Mouse (Mus musculus) embryonic facial prominence, embryonic 13.5 days (tissue): ENCODE results near the gene Sntb2. TPM values are rescaled to one million over a fixed set of nuclear protein-coding genes. Genes with fewer than 3 reads are reported as not detected.

Experiments used
- ATAC-seq: fragments of 200-750 bp; cut with Nextera tagmentation; 2 replicates; pipeline ENCODE4 v1.8.0; 2017; ENCODE audit warnings: low read depth; ENCODE audit not compliant: insufficient number of reproducible peaks, insufficient read depth, low FRiP score, low TSS enrichment
- H3K27ac ChIP-seq: fragments of 300-500 bp; sonication (generic); 2 replicates; pipeline ENCODE4 v1.5.1; 2015; ENCODE audit warnings: moderate library complexity, mild to moderate bottlenecking, inconsistent platforms
- H3K27me3 ChIP-seq: fragments of 300-500 bp; sonication (generic); 2 replicates; pipeline ENCODE4 v1.6.1; 2015; ENCODE audit warnings: mild to moderate bottlenecking, inconsistent platforms
- H3K36me3 ChIP-seq: fragments of 300-500 bp; sonication (generic); 2 replicates; pipeline ENCODE4 v1.6.1; 2015; ENCODE audit warnings: mild to moderate bottlenecking, inconsistent platforms
- H3K4me1 ChIP-seq: fragments of 300-500 bp; sonication (generic); 2 replicates; pipeline ENCODE4 v1.6.1; 2015; ENCODE audit warnings: inconsistent platforms
- H3K4me2 ChIP-seq: fragments of 300-500 bp; sonication (generic); 2 replicates; pipeline ENCODE4 v1.6.1; 2015; ENCODE audit warnings: moderate library complexity, mild to moderate bottlenecking, inconsistent platforms
- H3K4me3 ChIP-seq: fragments of 300-500 bp; sonication (generic); 2 replicates; pipeline ENCODE4 v1.5.1; 2015; ENCODE audit warnings: mild to moderate bottlenecking, inconsistent platforms
- H3K9ac ChIP-seq: fragments of 300-500 bp; sonication (generic); 2 replicates; pipeline ENCODE4 v1.6.1; 2015; ENCODE audit warnings: mild to moderate bottlenecking, inconsistent platforms
- H3K9me3 ChIP-seq: fragments of 300-500 bp; sonication (generic); 2 replicates; pipeline ENCODE4 v1.6.1; 2016; ENCODE audit warnings: inconsistent platforms
- WGBS: fragments of 180-500 bp; shearing (Covaris S2); methylation state at CpG from one replicate; pipeline ENCODE4 v1.1.7; 2015; ENCODE audit warnings: mixed read lengths; 5-methylcytosine and 5-hydroxymethylcytosine counted together
- polyA plus RNA-seq: library from polyadenylated mRNA; unstranded; fragments of >200 nt; fragmentation: Nextera tagmentation; extraction: Ambion mirVana; gene quantifications from 2 replicates; pipeline ENCODE4 v1.2.1, GENCODE M21; 2015

Sntb2 gene
- polyA plus RNA-seq, 1 experiment from 2014 or later = 20.1 TPM

DNA sequence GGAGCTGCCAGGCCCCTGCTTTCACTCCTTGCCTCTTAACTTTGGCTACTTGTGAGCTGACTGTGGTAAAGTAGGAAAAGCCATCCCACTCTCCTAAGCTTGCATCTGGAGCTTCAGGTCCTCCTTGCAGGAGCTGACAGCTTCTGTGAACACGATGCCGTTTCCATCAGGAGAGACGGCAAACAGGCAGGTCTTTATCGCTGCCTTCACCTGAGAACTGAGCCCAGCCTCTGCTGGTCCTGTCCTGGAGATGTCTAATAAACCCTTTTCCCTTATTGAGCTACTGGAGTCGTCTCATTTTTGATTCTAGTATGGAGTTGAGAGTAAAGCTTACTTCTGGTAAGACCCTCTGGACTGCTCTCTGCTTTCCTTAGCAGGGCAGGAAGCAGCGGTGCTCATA lies 109.9 kb downstream of the Sntb2 start:
- Histone ChIP-seq H3K9ac (0 out of 2 replicates have a peak overlapping the region, but pooled peaks have one; percentile 21), H3K27me3 (no peaks in the 10 kb centered on the region), H3K4me3 (no peak overlapping the region), H3K36me3 (peaks cover 82% of the 10 kb centered on the region), H3K4me1 (peaks cover 17% of the 10 kb centered on the region), H3K4me2 (no peak overlapping the region), H3K9me3 (no peaks in the 10 kb centered on the region), H3K27ac (no peak overlapping the region)
- 90% methylated on average over 6 of the region's 6 CpGs for WGBS
- no peak for ATAC-seq

DNA sequence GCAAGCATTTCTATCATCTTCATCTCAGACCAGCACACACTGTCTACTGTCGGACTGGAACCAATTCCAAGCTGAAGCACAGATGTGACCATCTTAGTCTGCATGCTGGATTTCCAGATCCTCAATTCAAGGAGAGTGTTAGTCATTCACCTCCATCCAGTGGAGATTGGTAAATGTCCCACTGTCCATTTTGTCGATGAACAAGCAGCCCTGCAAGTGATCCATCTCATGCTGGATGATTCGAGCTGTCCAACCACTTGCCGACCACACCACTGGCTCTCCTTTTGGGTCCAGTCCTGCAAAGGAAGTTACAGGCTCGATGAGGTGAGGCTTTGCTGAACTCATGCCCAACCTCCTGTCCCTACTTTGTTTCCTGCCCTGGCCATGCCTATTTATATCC lies 111.4 kb downstream of the Sntb2 start:
- no peak for ATAC-seq
- no peaks in the 10 kb centered on the region for H3K27me3 ChIP-seq
- H3K4me2 ChIP-seq = peak overlapping the region; percentile 88
- peak overlapping the region; percentile 93; the same call in 1 of the 2 replicates for H3K9ac ChIP-seq
- no peaks in the 10 kb centered on the region for H3K9me3 ChIP-seq
- H3K4me1 ChIP-seq = peaks cover 17% of the 10 kb centered on the region
- 88% methylated on average over 5 of the region's 5 CpGs for WGBS
- H3K27ac ChIP-seq = no peak overlapping the region
- peaks cover 82% of the 10 kb centered on the region for H3K36me3 ChIP-seq
- H3K4me3 ChIP-seq = peak overlapping the region; percentile 91; the same call in 1 of the 2 replicates

DNA sequence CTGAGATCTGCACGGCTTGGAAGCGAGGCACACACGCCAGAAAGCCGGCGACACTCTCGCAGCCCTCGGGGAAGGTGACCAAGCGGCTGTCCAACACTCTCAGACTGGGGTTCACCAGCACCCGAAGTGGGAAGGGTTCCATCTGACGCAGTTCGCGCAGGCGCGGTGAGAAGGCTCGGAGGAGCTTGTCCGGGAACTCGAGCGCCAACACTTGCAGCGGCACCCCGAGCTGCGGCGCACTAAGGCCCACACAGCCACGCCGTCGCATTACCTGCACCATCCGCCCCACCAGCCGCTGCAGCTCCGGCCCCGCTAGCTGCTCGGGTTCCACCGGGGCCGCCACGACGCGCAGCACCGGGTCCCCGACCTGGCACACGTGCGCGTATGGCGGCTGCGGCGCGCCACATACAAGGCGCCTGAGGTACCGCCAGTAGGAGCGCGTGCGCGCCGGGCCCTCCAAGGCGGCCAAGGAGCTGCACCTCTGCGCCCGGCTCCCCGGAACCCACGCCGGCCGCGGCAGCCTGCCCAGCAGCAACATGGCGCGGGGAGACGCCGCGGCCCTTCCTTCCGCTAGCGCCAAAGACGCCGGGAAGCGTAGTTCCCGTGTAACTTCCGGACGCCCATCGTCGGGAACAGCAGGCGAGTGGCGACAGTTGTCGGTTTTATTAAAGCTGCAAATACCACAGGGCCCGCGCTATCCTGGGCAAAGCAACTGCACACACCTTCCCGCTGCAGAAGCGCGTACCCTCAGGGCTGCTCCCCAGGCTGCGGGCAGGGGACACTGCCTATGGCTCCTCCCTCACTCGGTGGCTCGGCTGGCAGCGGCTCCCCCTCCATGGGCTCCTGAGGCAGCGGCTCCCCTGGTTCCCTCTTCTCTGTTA lies 112.8 kb downstream of the Sntb2 start, which contains the start of gene Pdf:
Gene Pdf (minus strand): TSS at position 554 of the 881 bp plus-strand sequence.
- peak; percentile 73 for ATAC-seq
- peak within 1 kb of the TSS; percentile 91 for H3K4me3 ChIP-seq
- under 1% methylated on average over 86 of the region's 87 CpGs for WGBS
- H3K27ac ChIP-seq = peak within 1 kb of the TSS; percentile 93
- H3K4me2 ChIP-seq = peak within 1 kb of the TSS; percentile 88
- H3K9ac ChIP-seq = peak within 1 kb of the TSS; percentile 93
- H3K27me3 ChIP-seq = no peaks in the 10 kb centered on the region
- H3K9me3 ChIP-seq = no peaks in the 10 kb centered on the region
- H3K4me1 ChIP-seq = peaks cover 17% of the 10 kb centered on the region
- peaks cover 82% of the 10 kb centered on the region for H3K36me3 ChIP-seq

DNA sequence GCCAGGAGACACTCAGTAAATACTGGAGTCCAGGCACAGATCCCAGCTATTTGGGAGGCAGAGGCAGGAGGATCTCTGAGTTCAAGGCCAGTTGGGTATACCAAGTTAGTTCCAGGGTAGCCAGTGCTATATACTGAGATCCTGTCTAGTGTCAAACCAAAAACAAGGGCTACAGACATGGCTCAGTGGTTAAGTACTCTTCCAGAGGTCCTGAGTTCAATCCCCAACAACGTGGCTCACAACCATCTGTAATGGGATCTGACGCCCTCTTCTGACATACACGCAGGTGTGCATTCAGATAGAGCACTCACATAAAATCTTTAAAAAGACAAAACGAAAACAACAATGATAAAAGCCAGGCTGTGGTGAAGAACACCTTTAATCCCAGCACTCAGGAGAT lies 113.9 kb downstream of the Sntb2 start:
- Histone ChIP-seq H3K4me3 (peak overlapping the region; percentile 91), H3K4me1 (peaks cover 17% of the 10 kb centered on the region), H3K9me3 (no peaks in the 10 kb centered on the region), H3K36me3 (peaks cover 82% of the 10 kb centered on the region), H3K4me2 (peak overlapping the region; percentile 88), H3K9ac (no peak overlapping the region), H3K27ac (no peak overlapping the region), H3K27me3 (no peaks in the 10 kb centered on the region)
- WGBS = 91% methylated on average over 4 of the region's 4 CpGs
- no peak for ATAC-seq

DNA sequence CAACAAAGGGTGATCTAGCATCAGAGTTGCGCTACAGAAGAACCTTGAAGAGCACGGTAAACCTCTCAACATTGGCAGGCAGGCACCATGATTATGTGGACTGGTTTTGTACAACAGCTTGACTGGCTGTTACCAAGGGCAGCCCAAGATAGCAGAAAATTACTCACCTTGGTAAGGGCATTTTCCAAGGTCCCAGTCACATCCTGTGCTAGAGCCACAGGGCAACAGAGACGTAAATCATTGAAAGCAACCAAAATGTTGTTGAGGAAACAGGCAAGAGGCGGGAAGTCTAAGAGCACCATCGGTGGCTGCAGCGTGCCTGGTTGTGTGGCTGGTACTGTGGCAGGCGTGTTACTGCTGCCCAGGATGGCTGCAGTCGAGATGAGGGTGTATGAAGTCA lies 116.5 kb downstream of the Sntb2 start:
- Histone ChIP-seq H3K9me3 (no peaks in the 10 kb centered on the region), H3K27ac (no peak overlapping the region), H3K4me2 (no peak overlapping the region), H3K36me3 (peaks cover 60% of the 10 kb centered on the region), H3K4me3 (no peak overlapping the region), H3K4me1 (peaks cover 27% of the 10 kb centered on the region), H3K27me3 (no peaks in the 10 kb centered on the region), H3K9ac (no peak overlapping the region)
- no peak for ATAC-seq
- WGBS = 97% methylated on average over 8 of the region's 8 CpGs

DNA sequence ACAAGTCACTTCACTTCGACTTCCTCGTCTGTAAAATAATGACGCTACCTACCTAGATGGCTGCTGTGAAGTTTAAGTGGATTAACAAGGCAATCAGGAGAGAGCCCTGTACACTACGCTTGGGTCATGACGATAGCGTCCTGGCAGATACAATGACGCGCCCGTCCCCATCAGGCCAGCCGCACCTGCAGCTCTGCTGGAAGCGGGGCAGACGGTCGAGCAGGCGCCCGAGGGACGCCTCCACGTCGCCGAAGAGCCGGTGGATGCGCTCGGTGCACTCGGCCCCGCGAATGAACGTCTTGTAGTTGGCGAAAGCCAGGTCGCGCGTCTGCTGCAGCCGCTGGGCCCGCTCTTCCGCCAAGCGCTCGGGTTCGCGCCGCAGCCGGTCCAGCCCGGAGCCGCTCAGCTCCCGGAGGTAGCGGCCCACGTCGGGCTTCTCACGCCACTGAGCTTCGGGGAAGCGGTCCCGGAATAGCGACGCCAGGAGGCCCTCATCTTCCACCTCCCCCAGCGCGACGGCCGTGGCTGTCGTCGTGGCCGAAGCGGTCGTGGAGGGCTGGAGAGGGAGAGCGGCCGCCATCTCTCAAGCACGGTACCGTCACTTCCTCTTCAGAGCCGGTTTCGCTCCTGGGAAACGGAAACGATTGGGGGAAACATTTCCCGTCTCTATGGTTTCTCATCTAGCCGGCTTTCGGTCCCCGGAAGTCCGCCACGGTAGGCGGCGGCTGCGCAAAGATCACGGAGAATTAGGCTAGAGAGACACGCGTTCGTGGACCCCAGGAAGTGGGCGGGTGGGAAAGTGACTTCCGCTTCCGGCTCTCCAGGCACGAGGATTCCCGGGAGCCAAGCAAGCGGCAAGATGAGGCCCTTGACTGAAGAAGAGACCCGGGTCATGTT lies 120.8 kb downstream of the Sntb2 start, which contains the start of the genes Cog8 and Nip7:
Gene Cog8 (minus strand): TSS at position 614 of the 897 bp plus-strand sequence.
Gene Nip7 (plus strand): TSS at position 802 of the 897 bp plus-strand sequence.
- ATAC-seq = peak; percentile 89
- H3K36me3 ChIP-seq = peaks cover 57% of the 10 kb centered on the region

DNA sequence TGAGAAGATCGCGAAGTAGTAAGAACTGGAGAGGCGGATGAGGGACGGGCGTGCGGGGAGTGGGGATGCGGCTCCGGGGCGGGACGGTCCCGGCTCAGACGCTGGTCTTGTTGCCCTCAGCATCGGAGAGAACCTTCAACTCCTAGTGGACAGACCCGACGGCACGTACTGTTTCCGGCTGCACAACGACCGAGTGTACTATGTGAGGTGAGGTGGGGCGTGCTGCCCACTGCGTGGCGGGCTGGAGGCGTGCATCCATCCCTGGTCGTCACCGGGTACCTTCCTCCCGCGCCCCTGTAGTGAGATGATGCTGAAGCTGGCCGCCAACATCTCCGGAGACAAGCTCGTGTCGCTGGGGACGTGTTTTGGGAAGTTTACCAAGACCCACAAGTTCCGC lies 121.4 kb downstream of the Sntb2 start:
- H3K9me3 ChIP-seq = no peaks in the 10 kb centered on the region
- H3K4me1 ChIP-seq = peaks cover 24% of the 10 kb centered on the region
- H3K27me3 ChIP-seq = no peaks in the 10 kb centered on the region
- peaks cover 50% of the 10 kb centered on the region for H3K36me3 ChIP-seq
- peak overlapping the region; percentile 89 for H3K9ac ChIP-seq
- peak overlapping the region; percentile 97 for H3K4me2 ChIP-seq
- H3K27ac ChIP-seq = no peak overlapping the region
- under 1% methylated on average over 33 of the region's 33 CpGs for WGBS
- peak; percentile 49 for ATAC-seq
- peak overlapping the region; percentile 98 for H3K4me3 ChIP-seq

More for the DNA sequence above, 120.8 kb downstream of the Sntb2 start, which contains the start of the genes Cog8 and Nip7:
- Histone ChIP-seq H3K9ac (peak within 1 kb of the TSS; percentile 89), H3K27ac (peak within 1 kb of the TSS; percentile 60), H3K9me3 (no peaks in the 10 kb centered on the region), H3K4me1 (peaks cover 24% of the 10 kb centered on the region), H3K4me3 (peak within 1 kb of the TSS; percentile 98), H3K27me3 (no peaks in the 10 kb centered on the region), H3K4me2 (peak within 1 kb of the TSS; percentile 97)
- under 1% methylated on average over 88 of the region's 88 CpGs for WGBS

DNA sequence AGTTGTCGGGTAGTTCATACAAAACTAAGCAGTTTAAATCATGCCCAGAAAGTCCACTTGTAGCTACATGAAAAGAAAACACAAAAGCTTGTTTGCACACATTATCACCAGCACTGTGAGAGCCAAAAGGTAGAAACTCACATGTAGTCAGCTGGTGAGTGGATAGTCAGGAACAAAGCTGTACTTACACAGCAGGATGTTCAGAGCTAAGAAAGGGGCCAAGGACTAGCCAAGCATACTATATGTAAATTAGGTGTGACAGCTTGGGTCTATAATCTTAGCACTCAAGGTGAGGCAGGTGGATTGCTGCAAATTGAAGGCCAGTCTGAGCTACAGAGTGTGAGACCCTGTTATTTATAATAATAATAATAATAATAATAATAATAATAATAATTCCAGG lies 127.1 kb downstream of the Sntb2 start:
- Histone ChIP-seq H3K36me3 (peaks cover 21% of the 10 kb centered on the region), H3K9ac (no peak overlapping the region), H3K27ac (no peak overlapping the region), H3K4me2 (no peak overlapping the region), H3K27me3 (no peaks in the 10 kb centered on the region), H3K9me3 (no peaks in the 10 kb centered on the region), H3K4me1 (peaks cover 9% of the 10 kb centered on the region), H3K4me3 (no peak overlapping the region)
- WGBS = 94% methylated on average over 1 of the region's 1 CpGs
- ATAC-seq = no peak

DNA sequence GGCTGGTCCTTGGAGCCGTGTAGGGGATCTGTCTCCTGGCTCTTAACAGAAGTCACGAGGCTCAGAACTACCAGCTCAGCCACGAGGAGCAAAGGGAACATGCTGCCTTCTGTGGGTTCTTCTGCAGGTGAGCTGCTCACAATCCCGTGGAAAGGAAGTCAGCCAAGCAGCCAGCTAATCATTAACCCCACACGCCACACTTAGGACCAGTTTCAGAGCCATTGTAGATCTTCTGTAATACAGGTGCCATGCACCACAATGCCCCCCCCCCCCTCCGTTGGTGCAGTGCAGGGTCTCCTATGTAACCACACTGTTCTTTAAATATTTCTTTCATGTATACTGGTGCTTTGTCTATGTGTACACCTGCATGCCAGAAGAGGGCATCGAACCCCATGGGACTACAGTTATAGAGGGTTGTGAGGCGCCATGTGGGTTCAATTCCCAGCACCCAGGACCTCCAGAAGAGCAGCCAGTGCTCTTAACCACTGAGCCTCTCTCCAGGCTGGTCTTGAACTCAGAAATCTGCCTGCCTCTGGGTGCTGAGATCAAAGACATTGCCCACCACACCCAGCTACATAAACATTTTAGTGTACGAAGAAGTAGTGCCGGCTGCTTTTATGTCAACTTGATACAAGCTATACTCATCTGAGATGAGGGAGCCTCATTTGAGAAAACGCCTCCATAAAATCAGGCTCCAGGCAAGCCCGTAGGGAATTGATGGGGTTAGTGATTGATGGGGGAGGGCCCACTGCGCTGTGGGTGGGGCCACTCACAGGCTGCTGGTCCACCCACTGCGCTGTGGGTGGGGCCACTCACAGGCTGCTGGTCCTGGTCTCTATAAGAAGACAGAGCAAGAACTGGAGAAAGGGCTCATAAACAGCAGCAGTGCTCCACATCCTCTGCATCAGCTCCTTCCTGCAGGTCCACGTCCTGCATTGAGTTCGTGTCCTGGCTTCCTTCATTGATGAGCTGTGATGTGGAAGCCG lies 130.3 kb downstream of the Sntb2 start, which contains the start of gene Tmed6:
Gene Tmed6 (minus strand): TSS at position 134 of the 986 bp plus-strand sequence.
- Histone ChIP-seq H3K36me3 (peaks cover 18% of the 10 kb centered on the region), H3K4me3 (no peak within 1 kb of the TSS), H3K4me2 (no peak within 1 kb of the TSS), H3K9me3 (no peaks in the 10 kb centered on the region), H3K9ac (no peak within 1 kb of the TSS), H3K4me1 (peaks cover 3% of the 10 kb centered on the region; the same call in 1 of the 2 replicates), H3K27ac (no peak within 1 kb of the TSS), H3K27me3 (no peaks in the 10 kb centered on the region)
- ATAC-seq = no peak
- 64% methylated on average over 17 of the region's 17 CpGs for WGBS
